Mouse (Mus musculus) G1E (cell line): ENCODE measurements around the gene Usb1. TPM values are rescaled to one million over a fixed set of nuclear protein-coding genes. Genes with fewer than 3 reads are reported as not detected.

Experiments
- ATAC-seq: 2 replicates; pipeline ENCODE4 v1.8.0; 2016; ENCODE audit warnings: mild to moderate bottlenecking; ENCODE audit not compliant: insufficient number of reproducible peaks, poor library complexity, low FRiP score, severe bottlenecking; ENCODE audit errors: extremely low read depth
- DNase-seq: peaks from one replicate; pipeline ENCODE4 v3.0.0; 2012; ENCODE audit warnings: low spot score
- H3K27me3 ChIP-seq: 2 replicates; pipeline ENCODE4 v1.6.1; 2012; ENCODE audit warnings: mild to moderate bottlenecking, low read length, inconsistent platforms; ENCODE audit not compliant: insufficient read depth
- H3K36me3 ChIP-seq: replicated peaks from 2 replicates; pipeline ENCODE3; 2012; ENCODE audit warnings: mild to moderate bottlenecking, inconsistent platforms
- H3K4me1 ChIP-seq: 2 replicates; pipeline ENCODE4 v1.6.1; 2012; ENCODE audit warnings: low read depth, low read length, inconsistent platforms, mixed read lengths; ENCODE audit not compliant: insufficient read depth
- H3K4me3 ChIP-seq: 2 replicates; pipeline ENCODE4 v1.5.1; 2012; ENCODE audit warnings: low read depth, mild to moderate bottlenecking, inconsistent platforms, low read length, moderate library complexity, mixed read lengths
- H3K9me3 ChIP-seq: replicated peaks from 2 replicates; pipeline ENCODE4 v1.6.1; 2012; ENCODE audit warnings: inconsistent platforms
- CTCF ChIP-seq: IDR thresholded peaks from 2 replicates; pipeline ENCODE4 v1.5.1; 2012; ENCODE audit warnings: low read depth, low read length, inconsistent platforms, mixed read lengths
- GATA1 ChIP-seq: IDR thresholded peaks from 2 replicates; pipeline ENCODE4 v1.6.1; 2012; ENCODE audit warnings: borderline replicate concordance, low read length, inconsistent platforms, mixed read lengths
- GATA2 ChIP-seq: IDR thresholded peaks from 2 replicates; pipeline ENCODE4 v1.6.1; 2012; ENCODE audit warnings: low read depth, low read length, inconsistent platforms, borderline replicate concordance
- POLR2AphosphoS5 ChIP-seq: IDR thresholded peaks from 2 replicates; pipeline ENCODE4 v1.6.1; 2012; ENCODE audit warnings: low read depth, low read length, inconsistent platforms; ENCODE audit not compliant: insufficient replicate concordance
- TAL1 ChIP-seq: conservative IDR thresholded peaks from 2 replicates; pipeline ENCODE4 v1.6.1; 2012; ENCODE audit warnings: low read depth, low read length, inconsistent platforms, mixed read lengths
- polyA plus RNA-seq: library from polyadenylated mRNA; stranded (reverse); fragments of >175 nt; gene quantifications from 2 replicates; pipeline ENCODE4 v1.2.3, GENCODE M21; 2012
- total RNA-seq, 2 experiments: library from RNA; stranded (forward) in 1 of 2; stranded (reverse) in 1 of 2; fragments of 200-1000 nt in 1 of 2; fragments of >200 nt in 1 of 2; fragmentation: Nextera tagmentation in 1 of 2; gene quantifications; 2 replicates each; pipeline ENCODE4 v1.2.3; 2014 to 2017

Usb1 gene
- 48.8 and 60.0 TPM in 2 replicates for total RNA-seq (2014; fragmentation: Nextera tagmentation)
- total RNA-seq (2017), result 40.5 and 40.6 TPM in 2 replicates
- polyA plus RNA-seq, result 21.2 and 28.0 TPM in 2 replicates

GRCm38 (mm10) chr8:95331720-95332436 lies at the start of gene Usb1, which contains the start of gene Zfp319:
TSS of gene Usb1 (plus strand) at chr8:95332284.
TSS of gene Zfp319 (minus strand) at chr8:95331950.
- Histone ChIP-seq H3K4me3 (peak within 1 kb of the TSS; percentile 88), H3K36me3 (peaks cover 62% of the 10 kb centered on the region), H3K9me3 (peaks cover 4% of the 10 kb centered on the region; the same call in 1 of the 2 replicates), H3K4me1 (peaks cover 45% of the 10 kb centered on the region), H3K27me3 (peaks cover 3% of the 10 kb centered on the region; the same call in 1 of the 2 replicates)
- DNase-seq (peak; percentile 97), ATAC-seq (peak; percentile 90)
- no peak for TF ChIP-seq TAL1
- TF ChIP-seq POLR2AphosphoS5, result no peak
- peak; percentile 35; the same call in 1 of the 2 replicates for TF ChIP-seq CTCF
- no peak for TF ChIP-seq GATA1

GRCm38 (mm10) chr8:95289066-95289650 lies 42.9 kb upstream of the Usb1 start:
- ATAC-seq (no peak), DNase-seq (no peak)
- TF ChIP-seq CTCF, result no peak
- no peak for TF ChIP-seq TAL1
- TF ChIP-seq POLR2AphosphoS5, result no peak
- TF ChIP-seq GATA2, result no peak
- TF ChIP-seq GATA1, result no peak
- no peaks in the 10 kb centered on the region for H3K36me3 ChIP-seq
- H3K27me3 ChIP-seq, result peaks cover 26% of the 10 kb centered on the region
- H3K9me3 ChIP-seq, result no peaks in the 10 kb centered on the region
- H3K4me1 ChIP-seq, result no peaks in the 10 kb centered on the region
- H3K4me3 ChIP-seq, result no peak overlapping the region

- Histone ChIP-seq H3K9me3 (no peaks in the 10 kb centered on the region), H3K4me1 (no peaks in the 10 kb centered on the region), H3K4me3 (no peak overlapping the region), H3K36me3 (no peaks in the 10 kb centered on the region), H3K27me3 (peaks cover 25% of the 10 kb centered on the region)
- ATAC-seq (no peak), DNase-seq (no peak)
- no peak for TF ChIP-seq GATA2
- no peak for TF ChIP-seq GATA1
- TF ChIP-seq POLR2AphosphoS5, result no peak
- TF ChIP-seq CTCF, result no peak
Observed at GRCm38 (mm10) chr8:95293172-95293571, 38.9 kb upstream of the Usb1 start.

GRCm38 (mm10) chr8:95293891-95294290 lies 38.2 kb upstream of the Usb1 start:
- H3K4me1 ChIP-seq, result no peaks in the 10 kb centered on the region
- ATAC-seq (no peak), DNase-seq (no peak)
- no peaks in the 10 kb centered on the region for H3K9me3 ChIP-seq
- H3K27me3 ChIP-seq, result peaks cover 21% of the 10 kb centered on the region
- TF ChIP-seq POLR2AphosphoS5 (no peak), CTCF (no peak), GATA1 (no peak), TAL1 (no peak), GATA2 (no peak)
- no peak overlapping the region for H3K4me3 ChIP-seq
- H3K36me3 ChIP-seq, result no peaks in the 10 kb centered on the region

GRCm38 (mm10) chr8:95302410-95302809 lies 29.7 kb upstream of the Usb1 start:
- TF ChIP-seq TAL1, result no peak
- peak; percentile 21; the same call in 1 of the 2 replicates for TF ChIP-seq CTCF
- TF ChIP-seq GATA2, result no peak
- TF ChIP-seq GATA1, result no peak
- ATAC-seq, result no peak
- H3K4me3 ChIP-seq, result no peak overlapping the region
- no peaks in the 10 kb centered on the region for H3K4me1 ChIP-seq
- H3K36me3 ChIP-seq, result no peaks in the 10 kb centered on the region
- H3K9me3 ChIP-seq, result no peaks in the 10 kb centered on the region
- peaks cover 17% of the 10 kb centered on the region; the same call in 1 of the 2 replicates for H3K27me3 ChIP-seq
- DNase-seq, result no peak

GRCm38 (mm10) chr8:95305526-95305925 lies 26.6 kb upstream of the Usb1 start:
- no peak for ATAC-seq
- H3K27me3 ChIP-seq, result peaks cover 24% of the 10 kb centered on the region; the same call in 1 of the 2 replicates
- TF ChIP-seq GATA2 (no peak), TAL1 (no peak), CTCF (no peak), POLR2AphosphoS5 (no peak), GATA1 (no peak)
- H3K4me1 ChIP-seq, result no peaks in the 10 kb centered on the region
- H3K4me3 ChIP-seq, result no peak overlapping the region
- H3K36me3 ChIP-seq, result no peaks in the 10 kb centered on the region
- no peak for DNase-seq
- no peaks in the 10 kb centered on the region for H3K9me3 ChIP-seq
